Mouse (Mus musculus) embryonic fibroblast, embryonic 13.5 days (primary cell): ENCODE measurements around the gene Gfra1. TPM values are rescaled to one million over a fixed set of nuclear protein-coding genes. Genes with fewer than 3 reads are reported as not detected.

ENCODE experiments used
- H3K27ac ChIP-seq: 2 replicates; pipeline ENCODE4 v1.5.1; 2012; ENCODE audit warnings: low read length, control low read depth, inconsistent platforms; ENCODE audit not compliant: insufficient read depth
- H3K4me1 ChIP-seq: 2 replicates; pipeline ENCODE4 v1.6.1; 2011; ENCODE audit warnings: low read length; ENCODE audit not compliant: control insufficient read depth, insufficient read depth
- H3K4me3 ChIP-seq: 2 replicates; pipeline ENCODE4 v1.5.1; 2011; ENCODE audit warnings: mild to moderate bottlenecking, control low read depth, low read length; ENCODE audit not compliant: insufficient read depth
- CTCF ChIP-seq: IDR thresholded peaks from 2 replicates; pipeline ENCODE4 v1.5.1; 2011; ENCODE audit warnings: mild to moderate bottlenecking, control low read depth, low read length, moderate library complexity, borderline replicate concordance; ENCODE audit not compliant: insufficient read depth
- POLR2A ChIP-seq: IDR thresholded peaks from 2 replicates; pipeline ENCODE4 v1.6.1; 2011; ENCODE audit warnings: low read depth, mild to moderate bottlenecking, control low read depth, low read length, moderate library complexity
- polyA plus RNA-seq: library from polyadenylated mRNA; stranded (reverse); fragments of >200 nt; gene quantifications from 2 replicates; pipeline ENCODE4 v1.2.4, GENCODE M21; 2011; ENCODE audit warnings: low read depth; ENCODE audit not compliant: missing spikeins, insufficient read length

The Gfra1 gene
- polyA plus RNA-seq, 1 experiment = 26.6 TPM

GRCm38 (mm10) chr19:58442785-58443732 lies 12.7 kb downstream of the Gfra1 start:
- TF ChIP-seq CTCF (no peak), POLR2A (no peak)
- no peak overlapping the region for H3K27ac ChIP-seq
- no peaks in the 10 kb centered on the region for H3K4me1 ChIP-seq

GRCm38 (mm10) chr19:58441785-58442184 lies 13.9 kb downstream of the Gfra1 start:
- no peak for TF ChIP-seq CTCF
- no peak for TF ChIP-seq POLR2A
- H3K4me1 ChIP-seq = peaks cover 4% of the 10 kb centered on the region; the same call in 1 of the 2 replicates
- no peak overlapping the region for H3K4me3 ChIP-seq
- no peak overlapping the region for H3K27ac ChIP-seq

More at GRCm38 (mm10) chr19:58442785-58443732, 12.7 kb downstream of the Gfra1 start:
- H3K4me3 ChIP-seq = no peak overlapping the region

GRCm38 (mm10) chr19:58441246-58441645 lies 14.5 kb downstream of the Gfra1 start:
- H3K4me1 ChIP-seq = peaks cover 4% of the 10 kb centered on the region; the same call in 1 of the 2 replicates
- no peak overlapping the region for H3K27ac ChIP-seq
- H3K4me3 ChIP-seq = no peak overlapping the region
- TF ChIP-seq POLR2A = no peak
- TF ChIP-seq CTCF = no peak

GRCm38 (mm10) chr19:58438762-58439161 lies 16.9 kb downstream of the Gfra1 start:
- Histone ChIP-seq H3K27ac (no peak overlapping the region), H3K4me3 (no peak overlapping the region), H3K4me1 (peaks cover 4% of the 10 kb centered on the region; the same call in 1 of the 2 replicates)
- TF ChIP-seq POLR2A (no peak), CTCF (no peak)

- Histone ChIP-seq H3K27ac (no peak overlapping the region), H3K4me1 (peaks cover 4% of the 10 kb centered on the region; the same call in 1 of the 2 replicates), H3K4me3 (no peak overlapping the region)
- TF ChIP-seq POLR2A (no peak), CTCF (no peak)
Measured at GRCm38 (mm10) chr19:58437441-58438071, 18.2 kb downstream of the Gfra1 start.

- no peak overlapping the region for H3K27ac ChIP-seq
- TF ChIP-seq CTCF (no peak), POLR2A (no peak)
- no peak overlapping the region for H3K4me3 ChIP-seq
- H3K4me1 ChIP-seq = peaks cover 4% of the 10 kb centered on the region; the same call in 1 of the 2 replicates
Measured at GRCm38 (mm10) chr19:58436874-58437273, 18.8 kb downstream of the Gfra1 start.

- peaks cover 4% of the 10 kb centered on the region; the same call in 1 of the 2 replicates for H3K4me1 ChIP-seq
- H3K4me3 ChIP-seq = no peak overlapping the region
- H3K27ac ChIP-seq = no peak overlapping the region
- no peak for TF ChIP-seq CTCF
- no peak for TF ChIP-seq POLR2A
Measured at GRCm38 (mm10) chr19:58435877-58436276, 19.8 kb downstream of the Gfra1 start.

GRCm38 (mm10) chr19:58432840-58433239 lies 22.9 kb downstream of the Gfra1 start:
- Histone ChIP-seq H3K4me3 (no peak overlapping the region), H3K27ac (no peak overlapping the region), H3K4me1 (peaks cover 4% of the 10 kb centered on the region; the same call in 1 of the 2 replicates)
- TF ChIP-seq POLR2A (no peak), CTCF (no peak)

- Histone ChIP-seq H3K4me3 (no peak overlapping the region), H3K27ac (no peak overlapping the region), H3K4me1 (no peaks in the 10 kb centered on the region)
- TF ChIP-seq POLR2A = no peak
- no peak for TF ChIP-seq CTCF
Measured at GRCm38 (mm10) chr19:58428546-58428945, 27.2 kb downstream of the Gfra1 start.
